Mouse (Mus musculus) kidney, postnatal 0 days (tissue): Measurements from ENCODE around the gene Uqcrc2. TPM values are rescaled to one million over a fixed set of nuclear protein-coding genes. Genes with fewer than 3 reads are reported as not detected.

Experiments used
- ATAC-seq: fragments of 200-750 bp; cut with Nextera tagmentation; replicated peaks from 2 replicates; pipeline ENCODE4 v1.8.0; 2017; ENCODE audit warnings: low read depth, moderate number of reproducible peaks, moderate TSS enrichment, moderate library complexity; ENCODE audit not compliant: low FRiP score
- DNase-seq: peaks from one replicate; pipeline ENCODE4 v3.0.0-alpha.2; 2016; ENCODE audit warnings: low spot score
- H3K27ac ChIP-seq: fragments of 300-500 bp; sonication (generic); 2 replicates; pipeline ENCODE4 v1.5.1; 2014; ENCODE audit warnings: mild to moderate bottlenecking
- H3K27me3 ChIP-seq: fragments of 300-500 bp; sonication (generic); 2 replicates; pipeline ENCODE4 v1.6.1; 2014; ENCODE audit warnings: low read length, mixed read lengths; ENCODE audit not compliant: insufficient read depth
- H3K36me3 ChIP-seq: fragments of 300-500 bp; sonication (generic); 2 replicates; pipeline ENCODE4 v1.6.1; 2014; ENCODE audit warnings: low read length, mixed read lengths; ENCODE audit not compliant: insufficient read depth
- H3K4me1 ChIP-seq: fragments of 300-500 bp; sonication (generic); replicated peaks from 2 replicates; pipeline ENCODE4 v1.6.1; 2014; ENCODE audit warnings: antibody characterized with exemption, low read length, mixed read lengths; ENCODE audit not compliant: insufficient read depth
- H3K4me2 ChIP-seq: fragments of 300-500 bp; sonication (generic); 2 replicates; pipeline ENCODE4 v1.6.1; 2014; ENCODE audit warnings: mild to moderate bottlenecking, low read length, moderate library complexity, mixed read lengths
- H3K4me3 ChIP-seq: fragments of 300-500 bp; sonication (generic); replicated peaks from 2 replicates; pipeline ENCODE4 v1.5.1; 2014; ENCODE audit warnings: low read depth, low read length
- H3K9ac ChIP-seq: fragments of 300-500 bp; sonication (generic); 2 replicates; pipeline ENCODE4 v1.6.1; 2014; ENCODE audit warnings: low read depth, low read length
- H3K9me3 ChIP-seq: fragments of 300-500 bp; sonication (generic); replicated peaks from 2 replicates; pipeline ENCODE4 v1.6.1; 2016; ENCODE audit warnings: low read length, inconsistent platforms, mixed read lengths
- CTCF ChIP-seq: IDR thresholded peaks from 2 replicates; pipeline ENCODE4 v1.5.1; 2016; ENCODE audit warnings: antibody characterized with exemption, low read depth, mild to moderate bottlenecking, moderate library complexity
- WGBS: fragments of 180-500 bp; shearing (Covaris S2); extraction: QIAGEN DNeasy Blood & Tissue Kit; methylation state at CpG from one replicate; pipeline ENCODE4 v1.1.7; 2014; 5-methylcytosine and 5-hydroxymethylcytosine counted together
- polyA plus RNA-seq: library from polyadenylated mRNA; unstranded; fragments of >200 nt; fragmentation: Nextera tagmentation; extraction: Ambion mirVana; gene quantifications from 2 replicates; pipeline ENCODE4 v1.2.1, GENCODE M21; 2015

The Uqcrc2 gene
- polyA plus RNA-seq, 1 experiment from 2014 or later, result 326 TPM

- ATAC-seq (peak; percentile 58), DNase-seq (peak; percentile 81)
- Histone ChIP-seq H3K9ac (no peak within 1 kb of the TSS), H3K27ac (no peak within 1 kb of the TSS), H3K9me3 (no peaks in the 10 kb centered on the region), H3K4me2 (no peak within 1 kb of the TSS), H3K27me3 (no peaks in the 10 kb centered on the region), H3K4me1 (no peaks in the 10 kb centered on the region), H3K36me3 (no peaks in the 10 kb centered on the region), H3K4me3 (no peak within 1 kb of the TSS)
- peak; percentile 98 for TF ChIP-seq CTCF
- 17% methylated on average over 14 of the region's 14 CpGs for WGBS
These were observed 35.3 kb downstream of the Uqcrc2 start, which contains the start of gene Pdzd9 for GRCm38 (mm10) chr7:120670153-120670875. Pdzd9 (minus strand) TSS chr7:120670343.

GRCm38 (mm10) chr7:120671271-120671670 lies 36.3 kb downstream of the Uqcrc2 start:
- H3K4me3 ChIP-seq, result no peak overlapping the region
- no peaks in the 10 kb centered on the region for H3K4me1 ChIP-seq
- no peak overlapping the region for H3K4me2 ChIP-seq
- no peaks in the 10 kb centered on the region for H3K9me3 ChIP-seq
- H3K27ac ChIP-seq, result no peak overlapping the region
- H3K27me3 ChIP-seq, result no peaks in the 10 kb centered on the region
- no peak overlapping the region for H3K9ac ChIP-seq
- DNase-seq (no peak), ATAC-seq (no peak)
- WGBS, result 63% methylated on average over 2 of the region's 2 CpGs
- TF ChIP-seq CTCF, result no peak
- H3K36me3 ChIP-seq, result no peaks in the 10 kb centered on the region

- Histone ChIP-seq H3K27me3 (no peaks in the 10 kb centered on the region), H3K4me3 (peak within 1 kb of the TSS; percentile 76), H3K9ac (peak within 1 kb of the TSS; percentile 89), H3K36me3 (no peaks in the 10 kb centered on the region), H3K27ac (peak within 1 kb of the TSS; percentile 69), H3K9me3 (no peaks in the 10 kb centered on the region), H3K4me2 (peak within 1 kb of the TSS; percentile 87), H3K4me1 (no peaks in the 10 kb centered on the region)
- WGBS, result under 1% methylated on average over 44 of the region's 44 CpGs
- DNase-seq (peak; percentile 76), ATAC-seq (peak; percentile 96)
- no peak for TF ChIP-seq CTCF
These were observed 42.1 kb downstream of the Uqcrc2 start, which contains the start of gene Mosmo for GRCm38 (mm10) chr7:120677001-120677643. Mosmo (plus strand) TSS chr7:120677618.

GRCm38 (mm10) chr7:120677764-120678531 lies 43.0 kb downstream of the Uqcrc2 start:
- 1% methylated on average over 42 of the region's 42 CpGs for WGBS
- H3K27ac ChIP-seq, result peak overlapping the region; percentile 69
- peak overlapping the region; percentile 87 for H3K4me2 ChIP-seq
- H3K4me1 ChIP-seq, result no peaks in the 10 kb centered on the region
- peak overlapping the region; percentile 76 for H3K4me3 ChIP-seq
- no peaks in the 10 kb centered on the region for H3K27me3 ChIP-seq
- TF ChIP-seq CTCF, result no peak
- DNase-seq, result peak; percentile 38
- no peaks in the 10 kb centered on the region for H3K9me3 ChIP-seq
- ATAC-seq, result peak; percentile 73; the same call in 1 of the 2 replicates
- H3K36me3 ChIP-seq, result no peaks in the 10 kb centered on the region
- H3K9ac ChIP-seq, result peak overlapping the region; percentile 89

GRCm38 (mm10) chr7:120679023-120679422 lies 44.0 kb downstream of the Uqcrc2 start:
- no peak for DNase-seq
- Histone ChIP-seq H3K36me3 (no peaks in the 10 kb centered on the region), H3K27me3 (no peaks in the 10 kb centered on the region), H3K4me3 (peak overlapping the region; percentile 76), H3K9me3 (no peaks in the 10 kb centered on the region), H3K4me1 (no peaks in the 10 kb centered on the region), H3K27ac (no peak overlapping the region), H3K9ac (0 out of 2 replicates have a peak overlapping the region, but pooled peaks have one; percentile 89), H3K4me2 (peak overlapping the region; percentile 87)
- no peak for TF ChIP-seq CTCF
- 40% methylated on average over 8 of the region's 8 CpGs for WGBS
- no peak for ATAC-seq

GRCm38 (mm10) chr7:120682002-120682401 lies 47.0 kb downstream of the Uqcrc2 start:
- no peak for ATAC-seq
- 65% methylated on average over 4 of the region's 4 CpGs for WGBS
- Histone ChIP-seq H3K4me1 (no peaks in the 10 kb centered on the region), H3K4me3 (no peak overlapping the region), H3K27ac (no peak overlapping the region), H3K9ac (no peak overlapping the region), H3K4me2 (no peak overlapping the region), H3K36me3 (no peaks in the 10 kb centered on the region), H3K9me3 (no peaks in the 10 kb centered on the region), H3K27me3 (no peaks in the 10 kb centered on the region)
- no peak for DNase-seq
- no peak for TF ChIP-seq CTCF
